ENCODE assay signal across 8 mouse cellular contexts in the genomic region with DNA sequence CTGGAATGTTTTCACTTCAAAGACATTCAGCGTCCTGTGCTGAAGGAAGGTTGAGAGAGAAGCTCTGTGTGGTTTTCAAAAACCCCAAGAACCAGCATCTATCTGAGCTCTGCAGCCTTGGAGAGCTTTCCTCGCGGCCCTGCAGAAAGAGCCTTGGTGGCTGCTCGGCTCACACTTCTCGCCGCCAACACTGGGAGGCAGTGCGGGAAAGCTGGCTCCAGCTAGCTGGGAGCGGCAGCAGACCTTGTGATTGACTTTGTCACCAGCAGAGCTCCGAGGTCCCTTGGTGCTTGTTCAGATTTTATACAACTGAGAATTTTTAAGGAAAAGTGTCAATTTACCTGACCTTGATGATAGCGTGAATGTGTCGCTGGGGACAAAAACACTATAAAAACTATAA.
DNase-seq lines count a peak whose midpoint lies in the region; ATAC-seq lines count a peak whose summit lies in the region.

No protein-coding gene starts in this region.

- ATAC-seq in hematopoietic stem cell, adult 5-6 weeks (replicated peaks in 1 of 2; ENCODE audit: insufficient read depth in 1 of 2, low FRiP score in 2 of 2, low TSS enrichment in 1 of 2, low read depth in 1 of 2, poor library complexity in 2 of 2, severe bottlenecking in 2 of 2) = peak; percentile 69 to 79; a peak in 3 of 4 replicates
- no peak for ATAC-seq in monocyte, adult 5-6 weeks (replicated peaks; ENCODE audit: insufficient number of reproducible peaks, low FRiP score, low TSS enrichment, poor library complexity, severe bottlenecking)

- DNase-seq in 3T3-L1 (ENCODE audit: low read depth, low spot score) = peak; percentile 21
- peak; percentile 5 for DNase-seq in adrenal gland, adult 8-10 months
- peak; percentile 63 for DNase-seq in embryo, embryonic 9.5 days (ENCODE audit: extremely low spot score)
- peak; percentile 11 for DNase-seq in layer of hippocampus, adult 9-11 months
- DNase-seq in lung, postnatal 4 days = peak; percentile 59 to 63
- DNase-seq in right cerebral cortex, postnatal 4 days = peak; percentile 73

Comparison
In these comparisons a context has a peak if more than half of its experiments do, and no peak if none do; other contexts are left out.
1. DNase-seq: peak in every context shown above with its lines; median percentile 73 in right cerebral cortex, postnatal 4 days; 63 in embryo, embryonic 9.5 days; 61 in lung, postnatal 4 days; 21 in 3T3-L1; 11 in layer of hippocampus, adult 9-11 months; 5 in adrenal gland, adult 8-10 months.